Mouse (Mus musculus) bone marrow macrophage, adult 2 months (primary cell): ENCODE data around the gene Gapt. TPM values are rescaled to one million over a fixed set of nuclear protein-coding genes. Genes with fewer than 3 reads are reported as not detected.

Experiments used
- H3K27ac ChIP-seq: 2 replicates; pipeline ENCODE4 v1.5.1; 2012; ENCODE audit warnings: low read depth, low read length; ENCODE audit not compliant: insufficient read depth
- H3K4me1 ChIP-seq: 2 replicates; pipeline ENCODE4 v1.6.1; 2012; ENCODE audit warnings: low read length; ENCODE audit not compliant: control insufficient read depth, insufficient read depth
- H3K4me3 ChIP-seq: 2 replicates; pipeline ENCODE4 v1.5.1; 2012; ENCODE audit warnings: mild to moderate bottlenecking, low read length, moderate library complexity; ENCODE audit not compliant: insufficient read depth
- CTCF ChIP-seq: IDR thresholded peaks from 2 replicates; pipeline ENCODE4 v1.5.1; 2012; ENCODE audit warnings: low read depth, mild to moderate bottlenecking, low read length, moderate library complexity
- POLR2A ChIP-seq: IDR thresholded peaks from 2 replicates; pipeline ENCODE4 v1.6.1; 2012; ENCODE audit warnings: mild to moderate bottlenecking, low read depth, low read length, borderline replicate concordance
- polyA plus RNA-seq: library from polyadenylated mRNA; stranded (reverse); fragments of >200 nt; gene quantifications from 2 replicates; pipeline ENCODE4 v1.2.4, GENCODE M21; 2012; ENCODE audit not compliant: missing spikeins, insufficient read depth, insufficient read length

Gapt gene
- polyA plus RNA-seq, 1 experiment: 5.3 TPM

GRCm38 (mm10) chr13:110351051-110351450, 5.9 kb downstream of the Gapt start:
- no peaks in the 10 kb centered on the region for H3K4me1 ChIP-seq
- no peak overlapping the region for H3K27ac ChIP-seq
- TF ChIP-seq POLR2A (no peak), CTCF (no peak)
- no peak overlapping the region for H3K4me3 ChIP-seq

- H3K4me1 ChIP-seq: no peaks in the 10 kb centered on the region
- TF ChIP-seq POLR2A (no peak), CTCF (no peak)
- no peak overlapping the region for H3K27ac ChIP-seq
- no peak overlapping the region for H3K4me3 ChIP-seq
Observed at GRCm38 (mm10) chr13:110346707-110347106, 10.3 kb downstream of the Gapt start.

DNA sequence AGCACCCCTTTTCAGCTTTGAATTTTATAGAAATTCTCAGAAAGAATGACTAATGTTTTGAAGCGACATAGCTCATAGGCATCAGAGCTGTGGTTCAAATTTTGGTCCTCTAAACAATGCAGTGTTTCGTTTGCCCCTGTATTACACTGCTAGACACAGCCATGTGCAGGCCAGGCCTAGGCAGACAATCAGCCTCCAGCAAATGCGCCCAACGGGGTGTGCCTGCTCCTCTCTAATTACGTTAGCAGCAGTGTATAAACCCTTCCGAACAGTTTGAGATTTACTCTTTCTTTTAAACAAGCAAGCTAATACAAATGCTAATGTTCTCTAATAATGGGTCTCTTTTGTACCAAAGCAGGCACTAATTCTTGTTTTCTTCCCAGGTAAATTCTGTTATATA, 14.4 kb downstream of the Gapt start:
- H3K4me3 ChIP-seq: no peak overlapping the region
- no peaks in the 10 kb centered on the region for H3K4me1 ChIP-seq
- H3K27ac ChIP-seq: no peak overlapping the region
- TF ChIP-seq POLR2A: no peak
- no peak for TF ChIP-seq CTCF

DNA sequence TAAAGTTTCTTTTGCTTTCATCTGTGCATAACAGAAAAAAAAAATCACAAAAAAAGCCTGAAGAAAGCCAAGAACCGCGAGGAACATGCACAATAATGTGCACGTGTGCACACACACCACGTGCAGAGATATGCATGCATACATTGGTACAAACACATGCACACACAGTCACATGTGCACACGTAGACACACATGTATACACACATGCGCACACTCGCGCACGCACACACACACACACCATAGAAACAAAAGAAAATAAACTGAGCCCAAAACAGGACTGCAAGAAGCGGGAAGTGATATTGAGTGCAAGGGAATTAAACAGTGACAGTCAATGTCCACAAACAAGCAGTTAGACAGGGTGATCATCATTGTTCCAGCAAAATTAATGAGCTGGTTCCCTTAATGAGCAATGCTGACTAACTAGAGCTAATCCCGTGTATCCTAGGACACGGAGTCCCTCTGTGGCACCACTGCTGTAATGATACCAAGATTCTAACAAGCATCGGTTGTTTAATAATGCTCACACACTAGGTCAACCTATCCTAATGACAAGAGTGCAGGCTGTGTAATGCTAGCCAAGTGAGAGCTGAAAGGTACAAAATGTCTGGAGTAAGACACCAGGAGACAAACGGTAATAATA, 23.9 kb downstream of the Gapt start:
- Histone ChIP-seq H3K27ac (no peak overlapping the region), H3K4me3 (no peak overlapping the region), H3K4me1 (no peaks in the 10 kb centered on the region)
- TF ChIP-seq CTCF (no peak), POLR2A (no peak)

DNA sequence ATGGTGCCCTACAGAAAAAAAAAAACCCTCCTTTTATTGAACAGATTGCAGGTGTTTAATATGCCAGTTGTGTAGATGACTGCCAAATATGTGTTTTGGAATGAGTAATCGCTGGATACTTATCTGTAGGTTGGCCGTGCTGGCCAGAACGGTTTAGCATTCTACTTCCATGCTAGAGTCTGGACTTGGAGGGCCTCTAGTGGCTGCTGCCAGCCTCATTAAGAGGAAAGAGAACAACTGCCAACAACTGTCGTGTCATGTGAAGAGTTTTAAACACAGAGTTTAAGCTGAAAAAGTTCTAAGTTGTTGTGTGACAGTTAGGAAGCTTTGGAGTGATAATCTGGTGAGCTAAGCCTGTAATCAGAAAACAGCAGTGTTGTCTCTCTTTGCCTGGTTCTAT, 38.3 kb downstream of the Gapt start:
- Histone ChIP-seq H3K27ac (no peak overlapping the region), H3K4me1 (no peaks in the 10 kb centered on the region), H3K4me3 (no peak overlapping the region)
- TF ChIP-seq POLR2A: no peak
- no peak for TF ChIP-seq CTCF

GRCm38 (mm10) chr13:110307188-110307587, 49.8 kb downstream of the Gapt start:
- no peak overlapping the region for H3K27ac ChIP-seq
- no peak overlapping the region for H3K4me3 ChIP-seq
- TF ChIP-seq CTCF: no peak
- no peak for TF ChIP-seq POLR2A
- H3K4me1 ChIP-seq: no peaks in the 10 kb centered on the region

Other genes starting within 250 kb of the Gapt start
- not detected in 2 replicates for gene Rab3c, start 76.2 kb downstream of the Gapt start, polyA plus RNA-seq
- 27.5 and 31.3 TPM in 2 replicates for gene Plk2, start 37.8 kb upstream of the Gapt start, polyA plus RNA-seq